Mouse (Mus musculus): Measurements from ENCODE around the gene Pik3r6. TPM values are rescaled to one million over a fixed set of nuclear protein-coding genes. Genes with fewer than 3 reads are reported as not detected.
A peak's percentile ranks its signal among the peaks of the same experiment; 100 is the strongest.

Gene Pik3r6
- polyA plus RNA-seq, 1 experiment, result 1.6 TPM

DNA sequence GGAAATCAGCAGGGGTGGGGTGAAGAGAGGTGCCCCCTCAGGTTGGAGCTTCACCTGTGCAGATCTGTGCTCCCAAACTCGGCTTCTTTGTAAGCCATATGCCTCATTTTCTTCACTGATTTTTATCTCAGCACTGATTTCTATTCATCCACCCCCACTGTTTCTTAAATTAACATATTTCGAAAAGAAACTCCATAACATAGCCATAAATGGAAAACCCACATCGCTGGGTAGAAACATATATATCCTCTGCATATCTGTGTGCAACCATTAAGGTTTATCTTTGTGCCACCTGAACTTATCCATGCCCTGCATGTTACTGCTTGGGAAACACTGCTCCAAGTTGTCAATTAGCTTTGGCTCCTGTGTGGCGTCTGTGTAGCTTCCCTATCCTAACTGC is 23.6 kb downstream of the Pik3r6 start:
- WGBS, result 63% methylated on average over 4 of the region's 4 CpGs
- no peak for DNase-seq (ENCODE audit: low read depth, low spot score)

GRCm38 (mm10) chr11:68531066-68531806 is 28.4 kb downstream of the Pik3r6 start:
- 17% methylated on average over 16 of the region's 16 CpGs for WGBS
- no peak for DNase-seq (ENCODE audit: low read depth, low spot score)

DNA sequence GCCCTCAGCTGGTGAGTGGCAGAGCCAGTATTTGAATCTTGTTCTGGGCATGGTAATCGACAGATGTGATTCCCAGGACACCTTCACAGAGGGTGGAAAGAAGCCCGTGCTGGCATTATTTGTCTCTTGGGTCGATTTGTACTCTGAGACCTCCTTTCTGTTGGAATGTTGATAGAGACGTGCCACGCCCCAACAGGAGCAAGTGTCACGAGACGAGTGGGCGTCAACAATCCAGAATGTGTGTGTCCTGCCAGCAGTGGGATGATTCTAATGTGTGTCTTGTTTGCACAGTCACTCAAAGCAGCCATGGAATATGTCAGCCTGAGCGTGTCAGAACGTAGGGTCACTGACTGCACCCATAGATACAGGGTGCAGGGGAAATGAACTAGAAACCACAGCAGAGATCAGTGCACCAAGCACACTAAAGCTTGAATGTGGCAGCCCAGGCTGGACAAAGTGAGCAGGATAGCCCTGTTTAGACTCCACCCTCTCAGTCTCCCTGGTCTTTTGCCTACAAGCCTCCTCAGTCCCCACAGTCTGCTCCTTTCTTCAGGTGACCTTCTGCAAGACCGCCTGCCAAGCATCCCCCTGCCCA is 29.2 kb downstream of the Pik3r6 start:
- 31% methylated on average over 11 of the region's 11 CpGs for WGBS
- no peak for DNase-seq (ENCODE audit: low read depth, low spot score)

DNA sequence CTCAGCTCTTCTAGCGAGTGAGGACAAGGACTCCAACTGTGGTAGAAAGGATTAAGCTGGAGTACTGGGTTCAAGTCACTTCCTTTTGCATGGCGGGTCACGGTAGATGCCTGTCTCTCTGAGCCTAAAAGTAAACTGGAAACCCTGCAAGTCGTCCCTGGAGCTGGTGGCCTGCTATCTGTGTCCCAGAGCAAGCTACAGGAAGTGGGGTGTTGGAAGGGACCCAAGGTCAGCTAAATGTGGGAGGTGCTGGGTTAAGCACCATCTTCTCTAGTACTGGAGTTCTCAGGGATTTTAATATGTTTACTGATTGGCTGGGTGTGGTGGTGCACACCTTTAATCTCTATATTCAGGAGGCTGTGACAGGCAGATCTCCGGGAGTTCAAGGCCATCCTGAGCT is 30.0 kb downstream of the Pik3r6 start:
- no peak for DNase-seq (ENCODE audit: low read depth, low spot score)
- WGBS, result 66% methylated on average over 5 of the region's 5 CpGs

GRCm38 (mm10) chr11:68533971-68534475 is 31.2 kb downstream of the Pik3r6 start:
- DNase-seq (ENCODE audit: low read depth, low spot score), result no peak
- WGBS, result 82% methylated on average over 6 of the region's 6 CpGs

DNA sequence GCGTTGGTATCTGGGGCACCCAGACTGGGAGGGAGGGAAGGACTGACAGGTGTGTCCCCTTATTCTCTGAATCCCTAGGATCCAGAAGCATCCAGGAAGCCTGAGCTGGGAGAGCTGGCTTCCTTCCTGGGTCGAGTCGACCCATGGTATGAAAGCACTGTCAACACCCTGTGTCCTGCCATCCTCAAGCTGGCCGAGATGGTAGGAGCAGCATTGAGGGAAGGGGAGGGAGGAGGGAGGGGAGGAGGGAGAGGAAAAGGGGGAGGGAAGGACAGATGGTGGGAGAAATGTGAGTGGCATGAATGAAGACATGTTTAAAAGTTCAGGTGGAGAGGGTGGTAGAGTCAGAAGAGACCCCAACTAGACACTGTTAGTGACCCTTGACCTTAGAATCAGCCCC is 33.2 kb downstream of the Pik3r6 start:
- 47% methylated on average over 4 of the region's 4 CpGs for WGBS
- DNase-seq (ENCODE audit: low read depth, low spot score), result no peak

DNA sequence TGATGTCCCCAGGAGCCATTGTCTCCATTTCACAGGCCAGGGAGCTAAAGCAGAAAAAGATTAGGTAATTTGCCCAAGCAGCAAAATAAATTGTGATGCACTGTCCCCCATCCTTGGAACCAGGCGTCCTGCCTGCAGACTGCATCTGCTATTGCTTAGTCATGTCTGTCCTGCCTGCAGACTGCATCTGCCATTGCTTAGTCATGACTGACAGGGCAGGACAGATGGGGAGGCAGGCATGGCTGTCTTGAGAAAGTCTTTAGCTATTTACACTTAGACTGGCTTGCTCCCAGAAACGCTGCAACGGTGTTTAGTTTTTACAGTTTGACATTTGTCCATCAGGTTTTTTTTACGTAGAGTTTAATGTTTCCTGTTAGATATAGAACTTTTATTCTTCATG is 33.6 kb downstream of the Pik3r6 start:
- 22% methylated on average over 4 of the region's 4 CpGs for WGBS

DNA sequence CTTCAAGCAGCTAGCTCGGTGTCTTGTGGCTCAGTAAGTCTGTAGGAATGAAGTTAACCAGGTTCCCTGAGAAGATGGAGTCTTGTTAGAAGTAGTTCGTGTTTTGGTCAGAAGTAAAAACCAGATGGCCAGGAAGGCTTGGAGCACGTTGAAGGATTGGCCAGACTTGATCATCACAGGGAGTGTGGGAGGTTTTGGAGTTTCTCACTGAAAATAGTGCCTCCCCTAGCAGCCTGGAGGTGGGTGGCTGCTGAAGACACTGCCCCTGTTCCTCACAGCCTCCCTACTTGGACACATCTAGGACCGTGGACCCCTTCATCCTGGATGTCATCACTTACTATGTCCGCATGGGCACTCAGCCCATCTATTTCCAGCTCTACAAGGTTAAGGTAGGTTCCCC is 36.8 kb downstream of the Pik3r6 start:
- DNase-seq (ENCODE audit: low read depth, low spot score), result no peak
- WGBS, result 67% methylated on average over 5 of the region's 5 CpGs

More for the DNA sequence above, 33.6 kb downstream of the Pik3r6 start:
- DNase-seq (ENCODE audit: low read depth, low spot score), result no peak

- DNase-seq (ENCODE audit: low read depth, low spot score), result no peak
Measured at GRCm38 (mm10) chr11:68544554-68544953, 41.7 kb downstream of the Pik3r6 start.

DNA sequence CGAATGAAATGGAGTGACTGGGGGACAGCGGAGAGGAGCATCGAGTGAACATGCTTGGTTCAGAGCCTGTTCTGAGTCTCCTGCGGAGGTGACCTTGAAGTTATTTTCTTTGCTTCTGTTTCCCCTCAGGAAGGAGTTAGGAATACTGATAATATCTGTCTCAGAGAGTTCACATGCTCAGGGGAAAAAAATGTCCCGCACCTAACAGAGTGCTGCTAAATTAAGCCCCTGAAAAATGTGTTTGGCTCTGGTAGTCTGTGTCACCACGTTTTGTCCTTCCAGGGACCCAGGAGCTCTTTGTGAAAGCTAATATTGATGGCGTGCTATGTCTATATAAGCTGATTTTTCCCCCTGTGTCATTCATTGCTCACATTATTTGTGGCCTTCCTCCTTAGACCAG is 42.4 kb downstream of the Pik3r6 start:
- WGBS, result 64% methylated on average over 7 of the region's 7 CpGs
- no peak for DNase-seq (ENCODE audit: low read depth, low spot score)

More at GRCm38 (mm10) chr11:68544554-68544953, 41.7 kb downstream of the Pik3r6 start:
- 21% methylated on average over 8 of the region's 8 CpGs for WGBS

DNA sequence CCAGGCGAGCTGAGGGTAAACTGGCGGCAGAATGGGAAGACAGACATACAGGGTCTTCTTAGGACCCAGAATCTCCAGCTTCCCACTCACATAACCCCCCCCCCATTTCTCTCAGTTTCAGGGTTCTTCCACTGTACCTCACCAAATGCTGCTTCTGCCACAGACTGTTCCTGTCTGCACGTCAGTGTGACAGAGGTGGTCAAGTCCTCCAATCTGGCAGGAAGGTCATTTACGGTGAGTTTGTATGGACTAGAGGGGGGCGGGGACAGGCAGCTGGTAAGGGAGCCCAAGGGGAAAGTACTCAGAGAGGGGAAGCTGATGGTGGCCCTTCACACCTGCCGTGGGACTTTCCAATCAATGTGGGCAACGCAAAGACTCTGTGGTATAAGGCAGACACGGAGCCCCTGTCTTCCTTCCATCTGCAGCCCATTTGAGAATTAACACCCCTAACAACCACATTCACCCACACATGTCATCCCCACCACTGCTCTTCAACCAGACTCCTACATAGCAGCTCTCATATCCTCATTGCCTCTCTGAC is 42.9 kb downstream of the Pik3r6 start:
- DNase-seq (ENCODE audit: low read depth, low spot score), result no peak
- 68% methylated on average over 8 of the region's 8 CpGs for WGBS

GRCm38 (mm10) chr11:68547484-68547883 is 44.7 kb downstream of the Pik3r6 start:
- no peak for DNase-seq (ENCODE audit: low read depth, low spot score)

DNA sequence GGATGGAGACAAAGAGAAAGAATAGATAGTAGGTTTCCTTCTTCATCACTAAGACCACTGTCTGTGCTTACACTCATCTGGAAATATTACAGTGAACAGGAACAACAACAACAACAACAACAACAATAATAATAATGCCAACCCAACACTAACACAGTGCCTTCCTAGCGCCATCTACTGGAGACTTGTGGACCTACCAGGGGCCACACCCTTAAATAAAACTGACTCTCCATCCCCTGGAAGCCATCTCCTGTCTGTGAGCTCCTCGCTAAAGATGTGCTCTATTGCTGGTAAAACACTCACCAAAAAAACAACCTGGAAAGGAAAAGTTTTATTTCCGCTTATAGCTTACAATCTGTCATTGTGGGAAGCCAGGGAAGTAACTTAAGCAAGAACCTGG is 46.8 kb downstream of the Pik3r6 start:
- 46% methylated on average over 3 of the region's 3 CpGs for WGBS
- no peak for DNase-seq (ENCODE audit: low read depth, low spot score)

More at GRCm38 (mm10) chr11:68547484-68547883, 44.7 kb downstream of the Pik3r6 start:
- WGBS, result 43% methylated on average over 2 of the region's 2 CpGs

DNA sequence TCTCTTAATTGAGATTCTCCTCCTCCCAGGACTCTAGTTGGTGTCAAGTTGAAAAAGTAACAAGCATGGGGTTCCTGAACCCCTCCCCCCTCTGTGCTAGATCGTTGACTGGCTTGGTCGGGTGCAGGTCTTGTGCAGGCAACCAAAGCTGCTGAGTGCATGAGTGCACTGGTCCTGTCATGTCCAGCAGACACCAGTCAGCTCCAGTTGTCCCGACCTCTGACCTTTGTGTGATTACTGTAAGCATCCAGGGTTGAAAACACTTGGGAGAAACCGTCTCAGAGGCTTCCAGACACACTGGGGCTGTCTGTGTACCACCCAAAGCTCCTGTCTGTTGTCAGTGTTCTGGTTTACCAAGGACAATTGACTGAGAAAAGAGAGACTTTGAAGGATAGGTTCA is 47.5 kb downstream of the Pik3r6 start:
- 61% methylated on average over 4 of the region's 4 CpGs for WGBS
- no peak for DNase-seq (ENCODE audit: low read depth, low spot score)

GRCm38 (mm10) chr11:68553981-68554471 is 51.2 kb downstream of the Pik3r6 start:
- 14% methylated on average over 8 of the region's 8 CpGs for WGBS
- DNase-seq (ENCODE audit: low read depth, low spot score), result no peak

DNA sequence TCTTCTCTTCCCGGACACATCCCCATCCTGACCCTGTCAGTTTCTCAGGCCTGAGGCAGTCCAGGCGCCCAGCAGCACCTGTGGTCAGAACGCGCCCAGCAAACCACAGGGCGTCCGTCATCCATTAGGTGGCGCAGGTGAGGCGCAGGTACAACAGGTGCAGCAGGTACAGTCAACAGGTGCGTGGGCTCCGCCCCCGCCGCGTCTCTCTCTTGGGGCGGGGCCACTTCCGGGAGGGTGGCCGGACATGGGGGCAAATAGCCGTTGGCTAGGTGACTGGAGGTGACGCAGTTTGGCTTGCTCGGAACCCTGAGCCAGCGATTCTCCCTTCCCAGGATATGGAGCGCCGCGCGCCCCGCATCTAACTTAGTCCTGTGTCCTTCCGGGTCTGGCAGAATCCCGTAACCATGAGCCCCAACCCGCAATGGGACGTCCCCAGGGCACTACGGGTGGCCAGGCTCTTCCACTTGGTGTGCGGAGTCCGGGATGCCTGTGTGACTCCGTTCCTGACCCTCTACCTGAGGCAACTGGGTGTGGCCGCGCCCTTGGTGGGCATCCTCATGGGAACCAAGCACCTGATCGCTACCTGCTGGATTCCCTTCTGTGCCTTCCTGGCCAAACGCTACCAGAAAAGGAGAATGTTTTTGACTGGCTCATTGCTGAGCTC is 53.2 kb downstream of the Pik3r6 start, which contains the start of gene Mfsd6l:
TSS of gene Mfsd6l (plus strand) at position 269 of the 667 bp plus-strand sequence.
- WGBS, result 5% methylated on average over 37 of the region's 37 CpGs
- DNase-seq (ENCODE audit: low read depth, low spot score), result peak; percentile 80

DNA sequence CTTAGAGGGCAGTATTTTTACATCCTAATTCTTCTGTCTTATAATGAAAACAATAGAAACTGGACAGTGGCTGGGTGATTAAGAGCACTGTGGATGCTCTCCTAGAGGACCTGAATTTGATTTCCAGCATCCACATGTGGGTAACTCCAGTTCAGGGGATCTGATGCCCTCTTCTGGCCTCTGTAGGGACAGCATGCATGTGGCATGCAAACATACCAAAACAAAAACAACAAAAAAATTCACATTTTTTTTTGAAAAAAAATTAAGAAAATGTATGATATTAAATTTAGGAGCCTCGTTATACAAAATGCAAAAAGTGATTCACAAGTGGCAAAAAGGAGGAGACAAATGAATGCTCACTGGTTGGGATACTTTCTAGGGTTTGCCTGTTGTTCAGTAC is 56.7 kb downstream of the Pik3r6 start:
- no peak for DNase-seq (ENCODE audit: low read depth, low spot score)
- WGBS, result 63% methylated on average over 1 of the region's 1 CpGs

DNA sequence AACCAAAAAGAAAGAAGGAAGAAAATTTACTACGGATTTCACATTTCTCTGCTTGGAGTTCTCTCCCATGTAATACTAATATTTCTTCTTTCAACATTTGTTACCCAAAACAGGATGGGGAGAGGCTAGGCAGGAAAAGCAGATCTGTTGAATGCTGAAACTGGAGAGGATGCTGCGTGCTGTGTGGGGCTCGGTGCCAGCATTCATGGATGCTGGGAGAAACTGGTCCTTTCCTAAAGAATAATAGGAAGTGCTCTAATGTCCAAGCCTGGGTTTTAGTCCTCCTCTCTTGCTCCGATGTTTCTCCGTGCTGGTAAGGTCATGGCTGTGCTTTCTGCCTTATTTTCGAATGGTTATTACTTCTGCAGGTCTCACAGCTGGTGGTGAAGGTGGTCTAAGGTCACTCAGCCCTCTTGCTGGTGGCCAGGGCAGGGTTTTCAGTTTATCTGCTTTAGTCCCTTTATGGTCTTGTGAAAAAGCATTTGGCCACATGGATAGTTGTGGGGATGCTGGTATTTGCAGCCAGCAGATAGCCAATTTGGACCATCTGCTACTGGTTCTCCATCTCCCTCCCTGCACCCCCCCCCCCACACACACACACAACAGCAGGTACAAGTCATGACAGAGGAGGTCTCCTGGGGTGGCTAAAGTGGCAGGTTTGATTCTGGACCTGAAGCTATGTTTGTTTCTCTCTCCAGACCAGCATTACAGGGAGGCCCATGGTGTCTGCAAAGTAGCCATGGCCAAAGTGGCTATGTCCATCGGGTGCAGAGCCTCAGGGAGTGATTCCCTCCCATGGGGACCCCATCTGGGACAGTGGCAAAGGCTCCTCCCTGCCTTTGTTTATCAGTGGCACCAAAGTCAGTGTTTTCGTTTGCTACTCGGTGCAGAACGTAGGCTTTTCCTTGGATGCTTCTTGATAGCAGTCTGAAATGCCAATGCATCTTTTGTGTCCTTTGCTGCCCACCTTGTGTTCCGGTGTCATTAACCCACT is 59.4 kb downstream of the Pik3r6 start:
- WGBS, result 84% methylated on average over 11 of the region's 11 CpGs
- DNase-seq (ENCODE audit: low read depth, low spot score), result no peak
